Mouse (Mus musculus) megakaryocyte, embryonic 14.5 days (primary cell): ENCODE data around the gene Gm4922. TPM values are rescaled to one million over a fixed set of nuclear protein-coding genes. Genes with fewer than 3 reads are reported as not detected.

Source experiments
- H3K27me3 ChIP-seq: replicated peaks from 2 replicates; pipeline ENCODE3; 2012; ENCODE audit warnings: inconsistent platforms
- H3K36me3 ChIP-seq: replicated peaks from 2 replicates; pipeline ENCODE3; 2012; ENCODE audit warnings: low read length, inconsistent platforms, mixed read lengths
- H3K4me1 ChIP-seq: 2 replicates; pipeline ENCODE4 v1.6.1; 2012; ENCODE audit warnings: inconsistent platforms
- H3K4me3 ChIP-seq: replicated peaks from 2 replicates; pipeline ENCODE3; 2012; ENCODE audit warnings: moderate library complexity, mild to moderate bottlenecking, inconsistent platforms
- H3K9me3 ChIP-seq: 2 replicates; pipeline ENCODE4 v1.6.1; 2012; ENCODE audit warnings: inconsistent platforms
- FLI1 ChIP-seq: IDR thresholded peaks from 2 replicates; pipeline ENCODE4 v1.6.1; 2012; ENCODE audit warnings: low read length, inconsistent platforms, mixed read lengths
- GATA1 ChIP-seq: IDR thresholded peaks from 3 replicates; pipeline ENCODE4 v1.6.1; 2012; ENCODE audit warnings: mixed read lengths, low read length, inconsistent platforms, borderline replicate concordance
- polyA plus RNA-seq: library from polyadenylated mRNA; stranded (reverse); fragments of >175 nt; gene quantifications from 2 replicates; pipeline ENCODE4 v1.2.3, GENCODE M21; 2012; ENCODE audit warnings: low replicate concordance; ENCODE audit not compliant: insufficient read depth

Gm4922 gene
- not detected in 2 replicates for polyA plus RNA-seq

DNA sequence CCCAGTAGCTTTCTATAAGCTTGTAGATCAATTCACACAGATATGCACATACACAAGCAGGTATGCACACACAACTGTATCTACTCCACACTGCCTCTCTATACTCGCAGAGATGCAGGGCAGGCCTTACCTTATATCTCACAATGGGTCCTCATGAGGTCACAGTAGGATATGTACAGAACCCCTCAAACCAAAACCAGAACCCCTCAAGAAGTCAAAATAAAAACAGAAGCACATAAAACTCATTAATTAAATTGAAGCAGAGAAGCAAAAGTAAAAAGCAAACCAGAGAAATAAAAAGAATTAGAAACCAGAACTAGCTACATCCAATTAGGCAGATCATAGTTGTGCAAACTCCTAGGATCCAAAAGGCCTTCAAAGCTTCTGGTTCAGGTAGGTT lies at the start of gene Gm4922:
Gene Gm4922, minus strand, starts transcription at position 101 of the 400 bp plus-strand sequence.
- Histone ChIP-seq H3K9me3 (no peaks in the 10 kb centered on the region), H3K4me1 (no peaks in the 10 kb centered on the region), H3K36me3 (no peaks in the 10 kb centered on the region), H3K4me3 (no peak within 1 kb of the TSS), H3K27me3 (peaks cover 4% of the 10 kb centered on the region)
- TF ChIP-seq GATA1, result no peak
- TF ChIP-seq FLI1, result no peak

DNA sequence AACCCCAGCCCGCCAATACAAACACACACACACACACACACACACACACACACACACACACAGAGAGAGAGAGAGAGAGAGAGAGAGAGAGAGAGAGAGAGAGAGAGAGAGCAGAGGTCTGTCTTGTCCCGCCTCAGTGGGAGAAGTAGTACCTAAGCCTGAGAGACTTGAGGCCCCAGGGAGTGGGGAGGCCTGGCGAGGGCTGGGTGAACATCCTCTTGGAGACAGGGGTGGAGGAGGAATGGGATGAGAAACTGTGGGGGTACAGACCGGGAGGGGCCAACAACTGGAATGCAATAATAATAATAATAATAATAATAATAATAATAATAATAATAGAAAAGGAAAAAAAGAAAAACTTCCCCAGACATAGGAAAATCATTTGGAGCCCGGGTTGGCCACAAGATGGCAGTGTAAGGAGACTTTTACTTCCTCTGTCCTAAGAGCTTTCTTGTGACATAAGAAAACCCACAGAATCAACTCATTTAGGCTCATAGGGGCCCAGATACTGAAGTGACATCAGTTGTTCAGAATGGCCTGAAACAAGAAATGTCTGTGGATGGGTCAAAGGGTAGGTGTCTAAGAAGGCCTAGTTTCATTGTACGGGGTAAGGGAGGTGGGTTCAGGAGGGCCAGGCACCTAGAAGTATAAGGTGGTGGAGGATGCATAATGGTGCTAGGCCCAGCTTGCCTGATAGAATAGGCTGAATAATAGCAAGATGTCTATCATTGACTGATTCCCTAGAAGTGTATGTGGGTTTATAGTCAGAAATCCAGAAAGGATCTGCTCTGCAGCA lies 49.3 kb upstream of the Gm4922 start:
- no peaks in the 10 kb centered on the region for H3K36me3 ChIP-seq
- H3K27me3 ChIP-seq, result peaks cover 10% of the 10 kb centered on the region
- TF ChIP-seq FLI1, result no peak
- TF ChIP-seq GATA1, result no peak
- peaks cover 12% of the 10 kb centered on the region for H3K4me1 ChIP-seq
- H3K4me3 ChIP-seq, result no peak overlapping the region
- H3K9me3 ChIP-seq, result 0 out of 2 replicates have a peak, but pooled peaks cover 6% of the 10 kb centered on the region

DNA sequence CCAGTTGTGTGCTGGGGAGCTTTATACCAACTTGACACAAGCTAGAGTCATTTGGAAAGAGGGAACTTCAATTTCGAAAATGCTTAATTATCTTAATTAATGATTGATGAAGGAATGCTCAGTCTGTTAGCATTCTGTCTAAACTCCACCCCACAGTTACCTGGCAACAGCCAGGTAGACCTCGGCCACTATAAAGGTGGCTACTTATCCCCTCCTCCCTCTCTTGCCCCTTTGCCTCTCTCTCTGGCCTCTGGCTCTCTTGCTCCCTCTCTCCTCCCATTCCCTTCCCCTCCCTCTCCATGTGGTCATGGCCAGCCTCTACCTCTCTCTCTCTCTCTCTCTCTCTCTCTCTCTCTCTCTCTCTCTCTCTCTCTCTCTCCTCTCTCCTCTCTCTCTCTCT lies 47.8 kb upstream of the Gm4922 start:
- 0 out of 2 replicates have a peak, but pooled peaks cover 6% of the 10 kb centered on the region for H3K9me3 ChIP-seq
- H3K4me1 ChIP-seq, result peaks cover 9% of the 10 kb centered on the region
- TF ChIP-seq GATA1 (no peak), FLI1 (no peak)
- H3K27me3 ChIP-seq, result peaks cover 8% of the 10 kb centered on the region
- H3K4me3 ChIP-seq, result no peak overlapping the region
- H3K36me3 ChIP-seq, result no peaks in the 10 kb centered on the region

DNA sequence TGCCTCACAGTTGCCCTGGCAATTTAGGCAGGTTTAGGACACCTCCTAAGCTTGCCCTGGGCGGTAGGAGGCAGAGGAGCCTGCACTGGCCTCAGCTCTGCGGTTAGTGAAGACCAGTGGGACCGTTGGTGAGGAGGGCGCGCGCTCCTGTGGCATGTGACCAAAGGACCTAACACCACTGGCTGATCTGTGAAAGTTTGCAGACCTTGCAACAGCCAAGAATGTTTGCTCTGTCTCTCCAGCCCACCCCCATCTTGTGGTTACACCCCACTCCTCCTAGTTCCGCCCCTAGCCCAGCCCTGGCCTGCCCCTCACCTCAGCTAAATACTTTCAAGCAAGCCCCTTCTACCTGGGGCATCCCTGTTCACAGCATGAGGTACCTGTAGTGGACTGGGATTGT lies 45.2 kb upstream of the Gm4922 start:
- TF ChIP-seq GATA1 (no peak), FLI1 (no peak)
- peaks cover 8% of the 10 kb centered on the region for H3K27me3 ChIP-seq
- H3K4me1 ChIP-seq, result peaks cover 3% of the 10 kb centered on the region; the same call in 1 of the 2 replicates
- no peaks in the 10 kb centered on the region for H3K9me3 ChIP-seq
- H3K36me3 ChIP-seq, result no peaks in the 10 kb centered on the region
- H3K4me3 ChIP-seq, result no peak overlapping the region

DNA sequence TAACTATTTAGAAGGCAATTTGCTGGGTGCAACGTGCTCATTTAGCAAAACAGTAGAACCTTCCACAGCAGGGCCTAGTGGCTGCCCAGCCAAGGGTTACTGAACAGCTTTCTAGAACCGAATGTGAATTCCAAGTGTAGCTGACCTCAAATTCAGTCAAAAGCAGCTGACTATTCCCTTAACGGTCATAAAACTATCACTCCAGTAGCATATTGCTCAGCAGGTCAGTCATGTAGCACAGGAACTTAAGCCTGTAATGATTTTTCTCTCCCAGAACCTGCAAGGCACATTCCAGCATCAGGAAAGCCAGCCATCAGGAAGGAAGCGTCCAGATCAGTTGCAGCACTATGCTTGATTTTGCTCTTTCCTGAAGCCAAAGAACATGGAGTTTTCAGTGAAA lies 43.8 kb upstream of the Gm4922 start:
- no peak overlapping the region for H3K4me3 ChIP-seq
- H3K27me3 ChIP-seq, result peaks cover 8% of the 10 kb centered on the region
- no peaks in the 10 kb centered on the region for H3K36me3 ChIP-seq
- H3K9me3 ChIP-seq, result no peaks in the 10 kb centered on the region
- H3K4me1 ChIP-seq, result peaks cover 3% of the 10 kb centered on the region; the same call in 1 of the 2 replicates
- no peak for TF ChIP-seq GATA1
- no peak for TF ChIP-seq FLI1

DNA sequence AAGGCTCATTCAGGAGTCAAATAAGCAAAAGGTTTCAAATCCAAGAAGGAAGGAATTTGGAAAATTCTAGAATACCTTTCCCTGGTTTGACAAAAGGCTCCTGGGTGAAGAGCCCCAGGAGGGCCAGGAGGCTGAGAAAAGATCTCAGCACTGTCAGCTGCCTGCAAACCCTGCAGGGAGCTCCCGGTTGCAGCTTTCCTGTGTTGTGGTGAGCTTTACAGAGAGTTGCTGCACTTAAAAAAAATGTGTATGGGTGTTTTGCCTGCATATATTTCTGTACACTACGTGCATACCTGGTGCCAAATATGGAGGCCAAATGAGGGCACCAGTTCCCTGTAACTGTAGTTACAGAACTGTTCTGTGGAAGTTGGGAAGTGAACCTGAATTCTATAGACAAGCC lies 41.3 kb upstream of the Gm4922 start:
- H3K4me3 ChIP-seq, result no peak overlapping the region
- TF ChIP-seq GATA1 (no peak), FLI1 (no peak)

DNA sequence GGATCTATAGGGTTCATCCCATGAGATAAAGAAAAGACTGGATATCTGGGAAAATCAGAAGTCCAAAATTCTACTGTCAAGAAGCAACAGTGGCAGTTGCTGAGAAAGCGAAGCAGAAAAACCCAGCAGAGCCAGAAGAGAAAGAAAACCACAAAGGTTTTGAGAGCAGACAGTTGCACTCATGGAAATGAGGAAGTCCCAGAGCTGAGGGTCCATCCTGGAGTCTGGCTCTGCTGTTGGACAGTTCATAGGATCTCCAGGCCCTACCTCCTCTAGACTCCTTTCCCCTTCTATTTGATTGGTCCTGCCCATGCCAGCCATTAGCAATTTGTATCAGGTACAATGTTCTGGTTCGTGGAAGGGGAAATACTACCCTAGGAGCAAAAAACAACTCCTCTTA lies 39.5 kb upstream of the Gm4922 start:
- Histone ChIP-seq H3K9me3 (no peaks in the 10 kb centered on the region), H3K36me3 (no peaks in the 10 kb centered on the region), H3K4me3 (no peak overlapping the region), H3K27me3 (no peaks in the 10 kb centered on the region), H3K4me1 (peaks cover 8% of the 10 kb centered on the region; the same call in 1 of the 2 replicates)
- TF ChIP-seq GATA1 (no peak), FLI1 (no peak)

More for the DNA sequence above, 41.3 kb upstream of the Gm4922 start:
- no peaks in the 10 kb centered on the region for H3K9me3 ChIP-seq
- H3K36me3 ChIP-seq, result no peaks in the 10 kb centered on the region
- H3K4me1 ChIP-seq, result peaks cover 11% of the 10 kb centered on the region
- peaks cover 8% of the 10 kb centered on the region for H3K27me3 ChIP-seq

DNA sequence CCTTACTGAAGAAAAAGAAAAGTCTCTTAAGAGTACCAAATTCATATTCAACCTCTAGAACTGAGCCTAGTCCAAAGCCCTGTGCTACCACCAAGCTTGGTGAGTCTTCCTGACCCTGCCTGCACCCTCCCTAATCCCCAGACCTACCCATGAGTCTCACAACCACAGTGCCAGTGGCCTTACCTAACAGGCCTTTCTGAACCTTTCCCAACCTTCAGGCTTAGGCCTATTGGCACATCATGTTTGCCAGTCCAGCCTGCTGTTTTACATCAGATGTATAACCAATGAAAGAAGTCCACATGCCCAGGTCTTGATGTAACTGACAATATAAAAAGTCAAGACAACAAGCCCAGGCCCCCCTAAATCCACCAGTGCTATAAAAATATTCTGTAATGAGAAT lies 38.5 kb upstream of the Gm4922 start:
- no peak overlapping the region for H3K4me3 ChIP-seq
- H3K27me3 ChIP-seq, result no peaks in the 10 kb centered on the region
- no peak for TF ChIP-seq FLI1
- TF ChIP-seq GATA1, result no peak
- no peaks in the 10 kb centered on the region for H3K36me3 ChIP-seq
- H3K9me3 ChIP-seq, result no peaks in the 10 kb centered on the region
- peaks cover 8% of the 10 kb centered on the region; the same call in 1 of the 2 replicates for H3K4me1 ChIP-seq

DNA sequence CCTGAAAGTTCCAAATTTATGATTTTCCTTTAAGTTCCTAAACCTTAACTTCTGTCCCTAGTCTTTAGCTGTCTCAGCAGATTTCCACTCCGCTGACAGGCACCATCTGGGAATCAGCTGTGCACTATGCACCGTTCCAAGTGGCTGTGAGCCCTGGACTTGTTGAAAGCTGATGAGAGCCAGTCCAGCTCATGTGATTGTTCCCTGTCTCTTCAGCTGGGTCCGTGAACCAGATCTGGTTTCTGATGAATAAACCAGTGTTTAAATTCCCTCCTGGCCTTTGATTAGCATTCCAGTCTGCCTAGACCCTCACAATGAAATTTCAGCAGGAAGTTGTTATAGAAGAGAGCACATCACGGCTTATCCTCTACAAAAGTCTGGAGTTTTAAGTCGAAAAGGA lies 30.0 kb upstream of the Gm4922 start:
- TF ChIP-seq GATA1 (no peak), FLI1 (no peak)
- no peaks in the 10 kb centered on the region for H3K4me1 ChIP-seq
- no peaks in the 10 kb centered on the region for H3K9me3 ChIP-seq
- no peaks in the 10 kb centered on the region for H3K36me3 ChIP-seq
- H3K27me3 ChIP-seq, result peaks cover 3% of the 10 kb centered on the region
- H3K4me3 ChIP-seq, result no peak overlapping the region

DNA sequence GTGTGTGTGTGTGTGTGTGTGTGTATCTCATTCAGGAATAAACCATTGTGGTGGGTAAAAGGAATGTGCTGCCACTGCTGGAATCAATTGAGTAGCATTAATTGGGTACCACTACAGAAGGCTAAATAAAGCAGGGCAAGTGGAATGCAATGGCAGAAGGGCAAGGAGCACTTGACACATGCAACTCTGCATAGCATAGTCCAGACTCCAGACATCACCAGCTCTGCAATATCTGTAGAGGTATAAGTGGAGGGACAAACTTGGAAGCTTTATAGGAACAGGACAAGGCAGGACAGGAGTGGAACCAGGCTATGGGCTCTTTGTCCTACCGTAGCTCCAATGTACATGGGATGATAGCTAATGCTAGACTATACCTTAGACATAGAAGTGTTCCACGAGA lies 25.2 kb upstream of the Gm4922 start:
- peaks cover 3% of the 10 kb centered on the region for H3K27me3 ChIP-seq
- no peaks in the 10 kb centered on the region for H3K4me1 ChIP-seq
- H3K9me3 ChIP-seq, result no peaks in the 10 kb centered on the region
- TF ChIP-seq FLI1, result no peak
- TF ChIP-seq GATA1, result no peak
- H3K4me3 ChIP-seq, result no peak overlapping the region
- H3K36me3 ChIP-seq, result no peaks in the 10 kb centered on the region
